Comparison of ENCODE assay signal across 9 mouse cellular contexts in genomic region chr8:95805482-95805881, GRCm38 (mm10). TPM values are rescaled to one million over a fixed set of nuclear protein-coding genes. Genes with fewer than 3 reads are reported as not detected.
DNase-seq lines count a peak whose midpoint lies in the region; ATAC-seq and TF ChIP-seq lines count a peak whose summit lies in the region.
"Had no signal": no experiment of that assay in that cellular context is flagged by ENCODE, and none has a peak within 500 bp of the region (broad histone marks: within the 10 kb centered on the region; RNA-seq: fewer than 3 reads in every experiment).

No protein-coding gene starts in this region.

- peak overlapping the region; percentile 99 for H3K9ac ChIP-seq in kidney, embryonic 14.5 days (ENCODE audit: low read depth, low read length)
- H3K9ac ChIP-seq in embryonic facial prominence, embryonic 11.5 days (replicated peaks; ENCODE audit: low read length): peak overlapping the region; percentile 98
- peak overlapping the region; percentile 98 for H3K9ac ChIP-seq in intestine, postnatal 0 days (ENCODE audit: low read depth, low read length)
- peak overlapping the region; percentile 98 for H3K9ac ChIP-seq in neural tube, embryonic 12.5 days

- no peak for TF ChIP-seq CTCF in intestine, postnatal 0 days (IDR thresholded peaks at IDR 0.05; ENCODE audit: low read depth)

- H3K4me2 ChIP-seq in kidney, embryonic 14.5 days (replicated peaks; ENCODE audit: low read depth, low read length): peak overlapping the region; percentile 73
- H3K4me2 ChIP-seq in embryonic facial prominence, embryonic 11.5 days (ENCODE audit: low read depth, low read length): peak overlapping the region; percentile 69
- H3K4me2 ChIP-seq in intestine, postnatal 0 days (replicated peaks; ENCODE audit: low read depth): peak overlapping the region; percentile 88
- H3K4me2 ChIP-seq in neural tube, embryonic 12.5 days (replicated peaks): peak overlapping the region; percentile 93

- H3K27me3 ChIP-seq in kidney, embryonic 14.5 days (ENCODE audit: control insufficient read depth, insufficient read depth, low read length): no peaks in the 10 kb centered on the region
- H3K27me3 ChIP-seq in embryonic facial prominence, embryonic 11.5 days (ENCODE audit: control insufficient read depth, insufficient read depth, low read length): no peaks in the 10 kb centered on the region
- H3K27me3 ChIP-seq in intestine, postnatal 0 days (replicated peaks; ENCODE audit: control insufficient read depth, insufficient read depth, low read length): no peaks in the 10 kb centered on the region
- H3K27me3 ChIP-seq in neural tube, embryonic 12.5 days (replicated peaks): no peaks in the 10 kb centered on the region
- H3K27me3 ChIP-seq: Patski had no signal

- ATAC-seq in kidney, embryonic 14.5 days (ENCODE audit: low FRiP score, low TSS enrichment): no peak
- ATAC-seq in embryonic facial prominence, embryonic 11.5 days (replicated peaks; ENCODE audit: insufficient number of reproducible peaks, low FRiP score, low TSS enrichment, low read depth): no peak
- no peak for ATAC-seq in intestine, postnatal 0 days
- no peak for ATAC-seq in neural tube, embryonic 12.5 days (ENCODE audit: low FRiP score, low read depth)
- ATAC-seq: Patski had no signal

- peaks cover 14% of the 10 kb centered on the region for H3K4me1 ChIP-seq in kidney, embryonic 14.5 days (ENCODE audit: control insufficient read depth, insufficient read depth, low read length)
- no peaks in the 10 kb centered on the region for H3K4me1 ChIP-seq in embryonic facial prominence, embryonic 11.5 days (ENCODE audit: control insufficient read depth, insufficient read depth, low read length)
- peaks cover 7% of the 10 kb centered on the region; the same call in 1 of the 2 replicates for H3K4me1 ChIP-seq in intestine, postnatal 0 days (replicated peaks; ENCODE audit: control insufficient read depth, insufficient read depth, low read length)
- peaks cover 20% of the 10 kb centered on the region for H3K4me1 ChIP-seq in neural tube, embryonic 12.5 days

- WGBS in kidney, embryonic 14.5 days: 53% methylated on average over 2 of the region's 2 CpGs
- 66% methylated on average over 2 of the region's 2 CpGs for WGBS in embryonic facial prominence, embryonic 11.5 days
- 22% methylated on average over 2 of the region's 2 CpGs for WGBS in intestine, postnatal 0 days
- 75% methylated on average over 2 of the region's 2 CpGs for WGBS in neural tube, embryonic 12.5 days

- DNase-seq in kidney, adult 18-20 months: no peak
- no peak for DNase-seq in embryonic facial prominence, embryonic 11.5 days (ENCODE audit: low spot score)
- no peak for DNase-seq in right cerebral cortex, postnatal 10 days (ENCODE audit: low spot score in 2 of 2)
- DNase-seq in frontal cortex, adult 2 months (ENCODE audit: extremely low spot score in 1 of 2, low spot score in 1 of 2): no peak
- no peak for DNase-seq in spleen, adult 12 weeks (ENCODE audit: low spot score)

- H3K36me3 ChIP-seq in kidney, embryonic 14.5 days (ENCODE audit: control insufficient read depth, insufficient read depth, low read length): peaks cover 8% of the 10 kb centered on the region; the same call in 1 of the 2 replicates
- H3K36me3 ChIP-seq in embryonic facial prominence, embryonic 11.5 days (replicated peaks; ENCODE audit: control insufficient read depth, insufficient read depth, low read depth, low read length): no peaks in the 10 kb centered on the region
- H3K36me3 ChIP-seq in intestine, postnatal 0 days (ENCODE audit: control insufficient read depth, insufficient read depth): no peaks in the 10 kb centered on the region
- peaks cover 8% of the 10 kb centered on the region for H3K36me3 ChIP-seq in neural tube, embryonic 12.5 days

- H3K4me3 ChIP-seq in kidney, embryonic 14.5 days (ENCODE audit: low read length): peak overlapping the region; percentile 100; the same call in 1 of the 2 replicates
- H3K4me3 ChIP-seq in embryonic facial prominence, embryonic 11.5 days (ENCODE audit: low read depth, low read length): peak overlapping the region; percentile 99; the same call in 1 of the 2 replicates
- peak overlapping the region; percentile 96 for H3K4me3 ChIP-seq in intestine, postnatal 0 days (ENCODE audit: low read depth, low read length)
- H3K4me3 ChIP-seq in neural tube, embryonic 12.5 days: peak overlapping the region; percentile 99

- H3K27ac ChIP-seq in kidney, embryonic 14.5 days (ENCODE audit: low read depth, low read length): no peak overlapping the region
- no peak overlapping the region for H3K27ac ChIP-seq in embryonic facial prominence, embryonic 11.5 days (replicated peaks; ENCODE audit: low read depth, low read length)
- peak overlapping the region; percentile 50 for H3K27ac ChIP-seq in intestine, postnatal 0 days (ENCODE audit: low read depth, low read length)
- no peak overlapping the region for H3K27ac ChIP-seq in neural tube, embryonic 12.5 days

- H3K9me3 ChIP-seq in kidney, embryonic 14.5 days (ENCODE audit: control insufficient read depth, low read length): no peaks in the 10 kb centered on the region
- H3K9me3 ChIP-seq in embryonic facial prominence, embryonic 11.5 days (replicated peaks; ENCODE audit: control insufficient read depth, low read length): no peaks in the 10 kb centered on the region
- H3K9me3 ChIP-seq in intestine, postnatal 0 days (ENCODE audit: control insufficient read depth): no peaks in the 10 kb centered on the region
- no peaks in the 10 kb centered on the region for H3K9me3 ChIP-seq in neural tube, embryonic 12.5 days

RNA-seq across cellular contexts. Expression of gene Cnot1, which starts 1.8 kb away (rescaled TPM):
- 75.4 and 128 TPM in 2 replicates for polyA plus RNA-seq in kidney, embryonic 14.5 days (2014; fragmentation: Nextera tagmentation; extraction: Ambion mirVana)
- 119 and 120 TPM in 2 replicates for polyA plus RNA-seq in embryonic facial prominence, embryonic 11.5 days (2014; fragmentation: Nextera tagmentation; extraction: Ambion mirVana)
- polyA plus RNA-seq in intestine, postnatal 0 days (2015; fragmentation: Nextera tagmentation; extraction: Ambion mirVana): 18.2 and 19.0 TPM in 2 replicates
- polyA plus RNA-seq in neural tube, embryonic 12.5 days (2016; fragmentation: Nextera tagmentation; extraction: Ambion mirVana): 67.5 and 73.7 TPM in 2 replicates
- polyA plus RNA-seq in frontal cortex, adult 2 months (2012; rRNA removed): 62.9 and 64.7 TPM in 2 replicates

RNA-seq across cellular contexts. Expression of gene Sap18b, which starts 19.7 kb away (rescaled TPM):
- polyA plus RNA-seq in kidney, embryonic 14.5 days (2014; fragmentation: Nextera tagmentation; extraction: Ambion mirVana): 359 and 395 TPM in 2 replicates
- 402 and 452 TPM in 2 replicates for polyA plus RNA-seq in embryonic facial prominence, embryonic 11.5 days (2014; fragmentation: Nextera tagmentation; extraction: Ambion mirVana)
- 323 and 335 TPM in 2 replicates for polyA plus RNA-seq in intestine, postnatal 0 days (2015; fragmentation: Nextera tagmentation; extraction: Ambion mirVana)
- 355 and 356 TPM in 2 replicates for polyA plus RNA-seq in neural tube, embryonic 12.5 days (2016; fragmentation: Nextera tagmentation; extraction: Ambion mirVana)
- polyA plus RNA-seq in frontal cortex, adult 2 months (2012; rRNA removed): 75.9 and 88.6 TPM in 2 replicates

RNA-seq across cellular contexts. Expression of gene Slc38a7, which starts 47.9 kb away (rescaled TPM):
- 12.5 and 14.6 TPM in 2 replicates for polyA plus RNA-seq in kidney, embryonic 14.5 days (2014; fragmentation: Nextera tagmentation; extraction: Ambion mirVana)
- polyA plus RNA-seq in embryonic facial prominence, embryonic 11.5 days (2014; fragmentation: Nextera tagmentation; extraction: Ambion mirVana): 15.2 and 15.4 TPM in 2 replicates
- polyA plus RNA-seq in intestine, postnatal 0 days (2015; fragmentation: Nextera tagmentation; extraction: Ambion mirVana): 39.9 and 41.7 TPM in 2 replicates
- 19.8 and 21.4 TPM in 2 replicates for polyA plus RNA-seq in neural tube, embryonic 12.5 days (2016; fragmentation: Nextera tagmentation; extraction: Ambion mirVana)
- polyA plus RNA-seq in frontal cortex, adult 2 months (2012; rRNA removed): 27.6 and 28.9 TPM in 2 replicates
